ENCODE assay signal across 11 mouse cellular contexts in genomic region chr10:102449449-102449848, GRCm38 (mm10). TPM values are rescaled to one million over a fixed set of nuclear protein-coding genes. Genes with fewer than 3 reads are reported as not detected.
A peak's percentile ranks its signal among the peaks of the same experiment; 100 is the strongest.
DNase-seq lines count a peak whose midpoint lies in the region; ATAC-seq and TF ChIP-seq lines count a peak whose summit lies in the region.
"Had no signal": no experiment of that assay in that cellular context is flagged by ENCODE, and none has a peak within 500 bp of the region (broad histone marks: within the 10 kb centered on the region; RNA-seq: fewer than 3 reads in every experiment).

No protein-coding gene starts in this region.

- 4% methylated on average over 7 of the region's 7 CpGs for WGBS in large intestine, adult 2 months

- peak; percentile 85 for TF ChIP-seq CTCF in gastrocnemius, adult 2 months (IDR thresholded peaks at IDR 0.05)

- H3K4me3 ChIP-seq in gastrocnemius, adult 2 months: no peak overlapping the region
- H3K4me3 ChIP-seq: limb, embryonic 13.5 days; stomach, embryonic 15.5 days had no signal

- H3K27ac ChIP-seq in gastrocnemius, adult 2 months: no peak overlapping the region
- H3K27ac ChIP-seq: limb, embryonic 13.5 days; stomach, embryonic 15.5 days had no signal

- DNase-seq in gastrocnemius, adult 2 months: no peak
- no peak for DNase-seq in gastrocnemius, postnatal 25 days
- DNase-seq in urinary bladder, postnatal 14 days (ENCODE audit: low spot score): peak; percentile 40
- DNase-seq in urinary bladder, postnatal 4 days (ENCODE audit: low spot score in 2 of 2): no peak
- DNase-seq in embryo, embryonic 9.5 days (ENCODE audit: extremely low spot score): peak; percentile 58
- DNase-seq in large intestine, adult 2 months (ENCODE audit: low read depth, low spot score): peak; percentile 55
- peak; percentile 53 for DNase-seq in naive thymus-derived CD4-positive, alpha-beta T cell, adult 2 months (ENCODE audit: low read depth)

- intact Hi-C loops in gastrocnemius, adult 2 months (cut with DNase I): no loop called here

- no peak for ATAC-seq in inflammation-experienced regulatory T-cells, adult 6 months

RNA-seq across cellular contexts. Expression of gene Nts, which starts 40.8 kb away (rescaled TPM):
- not detected for total RNA-seq in gastrocnemius, adult 2 months (2021)
- not detected for total RNA-seq in gastrocnemius, postnatal 25 days (2021)
- 18.4 and 19.7 TPM in 2 replicates for polyA plus RNA-seq in large intestine, adult 2 months (2012; rRNA removed)
- polyA plus RNA-seq in inflammation-experienced regulatory T-cells, adult 6 months (2017; shearing (Covaris generic)): not detected
- total RNA-seq: adrenal gland, postnatal 36 days had no signal

Comparison
In these comparisons a context has a peak if more than half of its experiments do, and no peak if none do; other contexts are left out.
1. DNase-seq: peak in urinary bladder, postnatal 14 days (single experiment), embryo, embryonic 9.5 days (single experiment), large intestine, adult 2 months (single experiment) and naive thymus-derived CD4-positive, alpha-beta T cell, adult 2 months (single experiment); none in gastrocnemius, adult 2 months (single experiment), gastrocnemius, postnatal 25 days (single experiment) and urinary bladder, postnatal 4 days (0 of 2).